Mouse (Mus musculus) layer of hippocampus, adult 9-10 months (tissue): ENCODE data around the gene Unc13b.

ENCODE experiments used
- DNase-seq: peaks from one replicate; pipeline ENCODE4 v3.0.0; 2022; ENCODE audit warnings: low spot score

Gene Unc13b

DNA sequence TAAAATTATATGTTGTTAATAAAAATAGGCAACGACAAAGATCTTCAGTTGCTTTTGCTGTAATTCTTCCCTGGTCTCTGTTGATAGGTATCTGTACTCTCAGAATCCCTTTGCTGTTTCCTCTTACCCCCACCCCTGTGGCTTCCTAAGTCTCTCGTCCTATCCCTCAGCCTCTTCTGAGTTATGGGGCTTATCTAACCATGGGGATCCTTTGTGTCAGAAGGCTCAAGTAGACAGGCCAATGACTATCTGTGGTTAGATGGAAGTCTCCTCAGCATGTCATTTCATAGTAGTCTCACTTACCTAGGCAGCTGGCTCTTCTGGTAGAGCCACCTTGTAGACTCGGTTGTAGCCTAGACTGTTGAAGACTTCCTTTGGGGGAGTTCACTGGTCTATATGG, 173.1 kb downstream of the Unc13b start:
- DNase-seq, result no peak

DNA sequence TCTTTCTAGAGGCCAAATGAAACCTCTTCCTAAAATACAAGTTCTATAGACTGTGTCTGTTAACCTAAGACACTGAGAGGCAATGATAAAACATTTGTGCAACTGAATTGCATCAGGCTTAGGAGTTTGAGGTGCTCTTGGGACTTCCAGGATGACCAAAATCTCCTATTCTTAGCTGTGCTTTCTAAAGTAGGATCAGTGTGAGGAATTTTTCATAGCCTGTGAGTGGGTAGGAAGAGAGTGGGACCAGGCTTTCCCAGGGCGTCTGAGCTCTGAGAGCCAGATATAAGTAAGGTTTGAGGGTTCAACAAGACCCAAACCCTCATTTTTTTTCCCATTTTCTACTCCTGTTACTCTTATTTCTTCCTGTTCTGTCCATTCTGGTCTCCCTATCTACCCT, 174.2 kb downstream of the Unc13b start:
- no peak for DNase-seq

DNA sequence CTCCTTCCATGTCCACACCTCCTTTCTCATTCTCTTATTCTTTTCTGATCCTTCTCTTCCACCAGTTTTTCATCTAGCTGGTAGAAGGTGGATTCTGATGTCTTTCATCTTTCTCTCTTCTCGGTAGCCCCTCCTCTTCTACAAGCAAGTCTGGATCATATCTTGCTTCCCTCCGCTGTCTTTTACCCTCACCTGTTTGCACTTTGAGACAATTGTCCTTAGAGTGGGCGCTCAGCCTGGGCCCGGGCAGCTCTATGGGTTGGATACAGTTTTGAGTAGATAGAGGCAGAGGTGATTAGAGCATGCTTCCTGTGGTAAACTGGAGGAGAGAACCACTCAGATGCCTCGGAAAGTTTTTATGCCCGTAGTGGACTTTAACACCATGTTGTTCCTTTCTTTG, 174.7 kb downstream of the Unc13b start:
- no peak for DNase-seq

DNA sequence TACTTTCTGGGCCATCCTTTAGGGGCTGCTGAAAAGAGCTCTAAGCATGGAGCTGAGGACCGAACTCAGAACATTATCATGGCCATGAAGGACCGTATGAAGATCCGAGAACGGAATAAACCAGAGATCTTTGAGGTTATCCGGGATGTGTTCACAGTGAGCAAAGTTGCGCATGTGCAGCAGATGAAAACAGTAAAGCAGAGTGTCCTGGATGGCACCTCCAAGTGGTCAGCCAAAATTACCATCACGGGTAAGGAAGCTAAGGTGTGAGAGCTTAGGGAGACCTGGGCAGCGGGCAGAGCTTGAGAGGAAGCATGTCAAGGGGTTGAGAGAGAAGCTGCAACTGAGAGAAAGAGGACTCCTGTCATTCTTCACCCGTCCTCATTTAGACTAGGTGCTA, 178.1 kb downstream of the Unc13b start:
- no peak for DNase-seq

DNA sequence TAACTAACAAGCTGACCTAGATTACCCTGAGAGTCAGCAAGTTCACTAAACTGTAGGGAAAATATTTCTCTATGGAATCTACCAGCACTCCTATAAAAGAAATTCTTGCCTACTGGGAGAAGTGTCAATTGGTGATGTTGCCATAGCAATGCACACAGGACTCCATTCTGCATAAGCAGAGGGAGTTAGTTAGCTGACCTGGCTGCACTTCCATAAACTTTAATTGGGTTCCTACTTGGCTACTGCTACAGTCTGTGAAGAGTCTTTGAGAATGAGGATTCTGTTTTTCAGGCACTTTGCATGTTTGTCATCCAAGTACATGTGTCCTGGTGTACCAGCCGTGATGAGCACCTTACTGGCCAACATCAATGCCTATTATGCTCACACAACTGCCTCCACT, 182.0 kb downstream of the Unc13b start:
- DNase-seq, result no peak

DNA sequence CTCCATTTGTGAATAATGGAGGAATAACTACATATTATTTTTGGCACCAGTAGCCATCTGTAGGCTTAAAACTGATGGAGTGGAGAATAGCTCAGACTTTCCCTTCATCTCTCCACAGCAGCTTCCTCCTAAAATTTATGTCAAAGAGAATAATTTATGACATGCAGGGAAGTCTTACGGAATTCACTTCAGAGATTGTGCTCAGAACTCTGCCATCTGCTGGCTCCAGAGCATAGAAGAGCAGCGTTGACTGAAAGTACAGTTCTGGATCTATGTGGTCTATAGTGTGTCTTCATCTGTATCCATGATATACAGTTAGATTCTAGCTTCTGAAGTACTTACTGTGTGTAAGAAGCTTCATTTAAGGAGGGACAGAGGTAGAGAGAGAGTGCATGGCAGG, 185.3 kb downstream of the Unc13b start:
- no peak for DNase-seq

DNA sequence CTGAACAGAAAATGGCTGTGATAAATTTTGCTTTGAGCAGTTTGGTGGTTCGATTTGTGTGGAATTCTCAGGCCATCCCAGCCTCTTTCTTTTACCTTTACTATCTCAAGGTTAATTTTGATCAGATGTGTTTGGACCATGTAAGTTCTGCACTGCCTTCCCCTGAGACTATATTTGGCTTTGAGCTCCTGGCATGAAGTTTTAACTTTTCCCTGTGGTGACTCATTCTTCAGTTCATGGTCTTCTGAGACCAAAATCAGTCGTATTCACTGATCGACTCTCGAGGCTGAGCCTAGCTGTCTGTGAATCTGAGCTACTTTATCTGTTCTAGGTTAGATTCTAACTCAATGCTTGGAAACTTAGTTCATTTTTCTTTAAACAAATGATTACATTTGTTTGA, 187.0 kb downstream of the Unc13b start:
- no peak for DNase-seq

DNA sequence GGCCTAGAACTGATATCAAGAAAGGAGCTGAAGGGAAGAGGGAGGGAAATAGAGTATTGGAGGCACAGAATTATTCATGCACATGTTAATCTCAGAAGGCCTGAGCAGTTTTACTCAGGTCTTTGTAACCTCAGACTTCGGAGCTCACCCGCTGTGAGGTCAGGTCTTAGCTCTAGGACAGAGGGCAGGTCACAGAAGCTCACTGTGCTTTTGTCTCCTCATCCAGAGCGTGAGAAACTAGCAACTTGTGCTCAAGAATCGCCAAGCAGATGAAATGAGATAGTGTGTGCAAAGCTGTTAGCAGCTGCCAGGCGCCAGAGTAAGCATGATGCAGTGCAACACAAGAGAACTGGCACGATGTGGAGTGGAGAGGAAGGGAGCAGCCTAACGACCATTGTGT, 189.3 kb downstream of the Unc13b start:
- DNase-seq, result no peak

DNA sequence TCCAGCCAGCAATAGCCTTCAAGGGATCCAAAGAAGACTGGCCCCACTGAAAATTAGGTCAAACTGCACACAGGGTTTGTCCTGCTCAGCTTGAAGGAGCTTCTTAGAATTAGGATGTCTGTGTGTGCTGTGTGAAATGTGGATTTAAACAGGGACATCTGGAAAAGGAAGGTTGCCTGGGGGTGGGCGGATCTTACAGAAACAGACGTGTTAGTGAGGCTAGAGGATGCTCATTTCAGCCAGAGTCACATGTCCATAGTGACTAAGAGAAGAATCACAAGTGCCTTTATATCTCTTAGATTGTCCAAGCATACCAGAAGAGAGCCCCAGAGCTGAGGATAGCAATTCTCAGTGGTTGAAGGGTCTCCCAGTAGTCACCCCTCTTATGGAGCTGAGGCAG, 190.2 kb downstream of the Unc13b start:
- DNase-seq, result no peak

DNA sequence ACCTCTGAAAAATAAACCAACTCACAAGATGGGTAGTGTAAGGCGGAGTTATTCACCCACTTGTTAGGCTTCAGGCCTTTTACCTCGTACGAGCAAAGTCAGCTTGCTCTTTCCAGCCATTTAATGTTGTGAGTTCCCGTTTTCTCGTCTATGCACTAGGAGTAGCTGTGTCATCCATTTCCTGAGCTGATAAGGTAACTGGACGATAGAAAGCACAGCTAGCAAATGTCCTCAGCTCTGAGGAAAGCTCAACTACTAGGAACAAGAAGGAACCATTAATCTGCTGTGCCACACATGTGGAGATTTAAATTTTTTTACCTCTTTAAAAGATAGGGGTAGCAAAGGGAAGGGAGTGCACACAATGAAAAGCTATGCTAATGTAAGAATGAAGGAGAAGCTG, 192.5 kb downstream of the Unc13b start:
- no peak for DNase-seq

DNA sequence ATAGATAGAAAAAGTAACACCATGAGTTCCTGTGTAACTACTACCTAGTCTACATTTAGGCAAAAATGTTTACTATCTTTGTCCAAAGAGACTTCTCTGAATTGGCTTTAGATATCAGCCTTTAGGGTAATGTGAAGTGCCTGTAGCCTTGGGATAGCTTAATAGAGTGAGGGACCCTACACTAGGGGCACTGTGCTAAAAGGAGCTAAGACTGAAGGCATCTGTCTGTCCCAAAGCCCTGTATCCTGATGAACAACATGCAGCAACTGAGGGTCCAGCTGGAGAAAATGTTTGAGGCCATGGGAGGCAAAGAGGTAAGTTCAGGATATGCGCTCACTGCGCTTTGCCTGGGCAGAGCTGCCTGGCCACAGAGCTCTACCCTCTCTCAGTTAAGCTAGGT, 198.3 kb downstream of the Unc13b start:
- DNase-seq, result no peak

DNA sequence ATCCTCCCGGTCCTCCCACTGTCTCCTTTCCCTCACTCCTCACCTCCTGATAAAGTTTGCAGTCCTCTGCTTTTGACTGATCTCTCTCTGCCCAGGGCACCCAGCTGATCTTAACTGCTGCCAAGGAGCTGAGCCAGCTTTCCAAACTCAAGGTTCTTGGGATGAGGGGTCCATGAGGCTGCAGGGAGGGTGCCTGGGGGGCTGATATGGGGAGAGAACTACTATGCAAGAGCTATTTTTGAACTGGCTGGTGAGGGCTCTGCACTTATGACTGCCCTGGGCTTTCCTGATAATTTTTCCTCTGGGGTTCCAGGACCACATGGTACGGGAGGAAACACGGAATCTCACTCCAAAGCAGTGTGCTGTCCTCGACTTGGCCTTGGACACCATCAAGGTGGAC, 199.8 kb downstream of the Unc13b start:
- DNase-seq, result no peak

DNA sequence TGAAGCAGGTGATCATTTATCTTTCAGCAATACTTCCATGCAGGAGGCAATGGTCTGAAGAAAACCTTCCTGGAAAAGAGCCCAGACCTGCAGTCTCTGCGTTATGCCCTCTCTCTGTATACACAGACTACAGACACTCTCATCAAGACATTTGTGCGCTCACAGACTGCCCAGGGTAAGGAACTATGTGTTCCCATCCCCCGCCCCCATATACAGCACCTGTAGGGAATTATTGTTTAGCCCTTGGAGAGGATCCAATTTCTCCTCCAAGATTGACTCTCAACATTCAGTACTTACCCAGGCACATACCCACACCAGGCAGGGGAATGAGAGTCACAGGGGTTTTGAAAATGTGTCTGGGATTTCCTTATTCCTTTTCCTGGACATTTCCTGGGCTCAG, 200.7 kb downstream of the Unc13b start:
- no peak for DNase-seq

DNA sequence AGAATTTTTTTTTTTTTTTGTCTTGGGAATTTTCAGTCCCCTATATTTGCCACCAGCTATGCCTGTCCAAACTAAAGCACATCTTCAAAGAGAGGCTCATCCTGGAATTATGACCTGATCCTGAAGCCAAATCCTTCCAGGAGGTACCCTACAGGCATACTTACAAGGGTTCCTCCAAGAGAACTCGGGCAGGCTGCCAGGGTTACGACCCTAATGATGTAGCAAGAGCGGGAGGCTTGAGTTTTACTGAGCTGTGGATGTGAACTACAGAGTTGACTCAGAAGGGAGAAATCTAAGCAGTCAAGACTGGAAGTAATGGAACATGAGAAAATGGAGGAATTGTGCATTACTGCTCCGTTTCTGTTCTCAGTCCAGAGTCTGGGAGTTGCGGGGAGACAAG, 201.3 kb downstream of the Unc13b start:
- DNase-seq, result no peak

DNA sequence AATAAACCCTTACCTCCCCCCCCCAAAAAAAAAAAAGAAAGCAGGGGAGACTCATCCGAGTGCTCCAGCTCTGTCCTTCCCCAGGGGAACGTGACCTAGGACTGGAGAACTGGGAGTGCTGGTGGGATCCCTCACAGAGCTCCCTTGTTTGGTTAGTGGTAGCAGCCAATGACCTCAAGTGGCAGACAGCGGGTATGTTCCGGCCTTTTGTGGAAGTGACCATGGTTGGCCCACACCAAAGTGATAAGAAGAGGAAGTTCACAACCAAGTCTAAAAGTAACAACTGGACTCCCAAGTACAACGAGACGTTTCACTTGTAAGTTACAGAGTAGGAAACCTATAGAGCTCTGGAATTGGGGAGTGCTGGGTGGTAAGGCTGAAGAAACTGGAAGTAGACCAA, 204.1 kb downstream of the Unc13b start:
- DNase-seq, result no peak

DNA sequence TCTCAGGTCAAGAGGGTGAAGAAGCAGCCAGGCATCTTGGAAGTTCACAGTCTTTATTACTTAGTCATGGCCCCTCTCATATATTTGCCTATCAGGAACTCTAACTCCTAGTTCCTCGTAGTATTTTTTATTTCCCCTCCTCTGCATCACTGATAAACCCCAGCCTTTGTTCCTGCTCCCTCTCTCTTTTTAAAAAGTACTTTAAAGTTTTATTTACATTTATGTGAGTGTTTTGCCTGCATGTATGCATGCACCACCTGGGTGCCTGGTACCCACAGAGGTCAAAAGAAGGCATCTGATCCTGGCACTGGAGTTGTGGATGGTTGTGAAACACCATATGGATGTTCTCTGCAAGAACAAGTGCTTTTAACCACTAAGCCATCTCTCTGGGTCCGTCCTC, 207.4 kb downstream of the Unc13b start:
- DNase-seq, result no peak

DNA sequence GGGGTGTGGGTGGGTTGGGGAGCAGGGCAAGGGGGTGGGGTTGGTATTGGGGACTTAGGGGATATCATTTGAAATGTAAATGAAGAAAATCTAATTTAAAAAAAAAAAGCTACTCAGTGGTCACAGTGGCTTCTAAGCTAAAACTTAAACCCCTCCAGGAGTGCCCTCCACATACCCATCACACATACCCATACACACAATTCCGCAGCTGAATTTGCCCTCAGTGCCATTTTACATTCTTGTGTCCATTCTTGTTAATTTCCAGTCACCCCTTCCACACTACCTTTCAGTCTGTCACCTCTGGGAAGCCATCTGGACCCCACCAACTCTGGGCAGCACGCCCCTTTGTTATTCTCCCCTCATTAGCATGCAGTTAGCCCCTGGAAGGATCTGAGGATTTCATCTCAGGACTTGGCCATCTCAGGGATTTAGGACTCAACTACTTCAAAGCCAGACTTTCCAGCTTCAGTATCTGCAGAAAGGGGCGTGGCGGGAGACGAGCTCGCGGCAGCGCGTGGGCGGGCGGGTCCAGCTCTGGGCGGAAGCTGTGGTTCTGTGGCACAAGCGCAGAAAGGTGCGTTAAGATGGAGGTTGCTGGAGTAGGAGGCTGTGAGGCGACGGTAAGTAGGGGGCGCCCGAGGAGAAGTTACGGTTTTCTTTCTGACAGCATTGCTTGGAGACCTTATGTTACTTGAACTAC, 208.0 kb downstream of the Unc13b start, which contains the start of gene Atp8b5:
Atp8b5 (plus strand) TSS at position 537 of the 700 bp plus-strand sequence.
- peak; percentile 71 for DNase-seq

DNA sequence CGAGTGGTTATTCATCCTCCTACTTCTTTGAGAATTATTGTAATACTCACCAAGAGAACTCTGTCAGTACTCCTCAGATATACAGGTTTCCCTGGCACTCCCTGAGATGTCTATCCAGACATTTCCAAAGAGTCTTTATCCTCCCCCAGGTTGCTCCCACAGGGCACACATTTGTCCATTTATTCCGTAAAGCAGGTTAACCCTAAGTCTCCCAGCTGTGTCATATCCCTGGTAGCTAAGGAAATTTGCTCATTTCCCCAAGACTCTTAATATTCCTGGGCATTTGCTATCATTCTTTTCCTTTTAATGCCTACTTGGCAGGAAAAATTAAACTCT, 208.5 kb downstream of the Unc13b start:
- no peak for DNase-seq

DNA sequence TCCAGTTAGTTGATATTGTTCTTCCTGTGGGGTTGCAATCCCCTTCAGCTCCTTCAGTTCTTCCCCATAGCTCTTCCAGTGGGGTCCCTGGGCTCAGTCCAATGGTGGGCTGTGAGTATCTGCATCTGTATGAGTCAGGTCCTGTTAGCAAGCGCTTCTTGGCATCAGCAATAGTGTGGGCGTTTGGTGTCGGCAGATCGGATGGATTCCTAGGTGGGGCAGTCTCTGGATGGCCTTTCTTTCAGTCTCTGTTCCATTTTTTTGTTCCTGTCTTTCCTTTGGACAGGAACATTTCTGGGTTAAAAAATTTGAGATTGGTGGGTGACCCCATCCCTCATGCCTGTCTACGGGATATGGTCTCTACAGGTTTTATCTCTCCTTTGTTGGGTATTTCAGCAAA, 226.7 kb downstream of the Unc13b start:
- no peak for DNase-seq

DNA sequence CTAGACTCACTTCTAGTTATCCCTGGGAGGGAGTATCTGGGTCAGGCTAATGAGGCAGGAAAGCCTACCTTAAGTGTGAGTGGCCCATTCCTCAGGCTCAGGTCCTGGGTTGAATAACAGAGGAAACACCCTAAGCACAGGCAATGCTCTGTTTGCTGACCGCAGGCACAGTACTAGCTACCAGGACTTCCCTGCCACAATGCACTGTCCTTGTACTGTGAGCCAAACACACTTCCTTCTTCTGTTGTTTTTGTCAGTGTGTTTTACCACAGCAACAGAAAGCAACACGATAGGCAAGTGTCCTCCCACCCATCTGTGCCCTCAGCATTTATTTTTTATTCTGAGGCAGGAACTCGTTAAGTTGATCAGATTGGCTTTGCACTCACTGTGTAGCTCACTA, 228.6 kb downstream of the Unc13b start:
- DNase-seq, result no peak

DNA sequence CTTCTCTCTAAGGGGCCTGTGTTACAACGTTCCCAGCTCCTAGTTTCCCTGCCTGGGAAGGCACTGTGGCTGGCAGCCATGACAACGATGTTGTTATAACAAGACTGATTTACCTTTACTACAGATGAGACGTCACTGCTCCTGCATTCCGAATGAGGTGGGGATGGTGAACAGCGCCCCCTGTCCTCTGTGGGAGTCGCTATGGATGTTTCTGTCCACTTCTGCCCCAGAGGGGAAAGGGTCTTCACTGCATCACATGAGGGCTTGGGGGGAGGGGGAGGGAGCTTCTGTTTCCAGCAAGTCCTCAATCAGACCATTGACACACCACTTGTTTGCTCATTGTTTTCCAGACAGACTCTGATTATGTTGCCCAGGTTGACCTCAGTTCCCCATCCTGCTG, 235.2 kb downstream of the Unc13b start:
- no peak for DNase-seq

DNA sequence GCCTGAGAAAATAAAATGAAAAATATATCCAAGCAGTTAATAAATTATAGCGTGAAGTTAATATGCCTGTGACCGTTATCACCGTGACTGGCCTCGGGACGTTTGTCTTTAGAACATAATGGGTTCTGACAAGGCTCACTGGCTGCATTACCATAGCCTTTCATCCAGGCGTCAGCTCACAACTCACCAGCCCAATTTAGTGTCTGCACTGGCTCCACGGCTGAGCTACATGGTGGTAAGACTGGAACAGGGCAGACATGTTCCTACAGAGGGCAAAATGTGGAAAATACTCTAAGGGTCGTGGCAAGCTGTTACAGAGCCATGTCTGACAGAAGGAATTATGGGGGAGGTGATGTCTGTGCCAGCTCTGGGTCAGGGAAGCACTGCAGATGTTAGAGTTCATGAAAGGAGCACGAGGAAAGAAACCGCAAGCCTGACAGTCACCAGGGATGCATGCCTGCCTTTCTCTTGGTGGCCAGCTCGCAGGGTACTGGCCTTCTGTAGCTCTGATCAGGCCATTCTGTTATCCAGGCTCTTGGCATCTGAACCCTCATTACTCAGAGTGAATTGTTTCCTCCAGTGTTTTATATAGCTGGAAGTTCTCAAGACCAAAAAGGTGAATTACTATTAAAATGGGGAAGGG, 251.1 kb downstream of the Unc13b start:
- no peak for DNase-seq
